Mouse (Mus musculus): ENCODE data around the gene Otud3. TPM values are rescaled to one million over a fixed set of nuclear protein-coding genes. Genes with fewer than 3 reads are reported as not detected.
"Not testable (repeated sequence)": the region's sequence is repeated elsewhere in the genome, so short reads cannot be mapped to it uniquely, and the experiment has no call there.

The Otud3 gene
- polyA plus RNA-seq, 1 experiment = 3.6 TPM

DNA sequence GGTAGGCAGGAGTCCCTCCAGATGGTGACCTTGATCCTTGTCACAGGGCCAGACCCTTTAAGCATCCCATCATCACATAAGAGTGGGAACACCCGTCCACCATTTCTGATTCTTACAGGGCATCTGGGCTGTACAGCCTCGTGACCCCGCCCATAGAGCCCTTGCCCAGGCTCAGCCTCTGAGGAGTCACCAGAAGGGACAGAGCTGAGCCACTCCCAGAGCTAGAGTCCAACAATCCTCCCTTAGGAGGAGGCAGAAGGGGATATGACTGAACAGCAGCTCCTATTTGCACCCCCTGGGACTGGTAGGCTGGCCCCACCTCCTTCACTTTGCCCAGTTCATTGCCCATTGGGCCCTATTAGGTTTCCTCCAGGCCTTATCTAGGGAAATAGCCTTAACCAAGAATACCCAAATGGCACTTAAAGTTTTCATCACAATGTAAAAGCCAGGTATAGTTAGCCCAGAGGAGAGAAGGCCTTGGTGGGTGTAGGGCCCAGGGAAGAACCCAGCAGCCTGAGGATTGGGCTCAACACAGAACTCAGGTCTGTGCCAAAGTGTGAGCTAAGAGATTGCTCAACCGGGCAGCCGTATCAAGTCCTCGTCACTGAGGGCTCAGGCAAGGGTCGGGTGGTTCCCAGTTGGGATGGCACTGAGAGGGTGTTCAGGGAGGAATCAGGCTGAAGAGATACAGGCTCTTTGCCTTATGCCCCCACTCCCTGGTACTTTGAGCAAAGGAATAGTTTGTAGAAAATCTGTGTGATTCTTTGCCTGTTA, 32.7 kb downstream of the Otud3 start:
- H3K27ac ChIP-seq (ENCODE audit: insufficient read depth, low read length) = no peak overlapping the region
- no peak for DNase-seq (ENCODE audit: low read depth in 1 of 2, low spot score in 2 of 2)
- H3K27me3 ChIP-seq (ENCODE audit: control insufficient read depth, insufficient read depth, low read length) = no peaks in the 10 kb centered on the region; the same call in 1 of the 2 replicates
- TF ChIP-seq CTCF (IDR thresholded peaks at IDR 0.05; ENCODE audit: extremely low read depth, insufficient read depth, insufficient read length, insufficient replicate concordance) = no peak
- TF ChIP-seq POLR2A (IDR thresholded peaks at IDR 0.05; ENCODE audit: low read depth, low read length) = no peak
- H3K4me3 ChIP-seq (ENCODE audit: extremely low read depth, insufficient read depth, insufficient read length) = no peak overlapping the region
- H3K4me1 ChIP-seq (ENCODE audit: control insufficient read depth, insufficient read depth, insufficient read length) = no peaks in the 10 kb centered on the region
- 80% methylated on average over 7 of the region's 7 CpGs for WGBS
- no peaks in the 10 kb centered on the region for H3K36me3 ChIP-seq (ENCODE audit: control insufficient read depth, insufficient read depth, low read length)

DNA sequence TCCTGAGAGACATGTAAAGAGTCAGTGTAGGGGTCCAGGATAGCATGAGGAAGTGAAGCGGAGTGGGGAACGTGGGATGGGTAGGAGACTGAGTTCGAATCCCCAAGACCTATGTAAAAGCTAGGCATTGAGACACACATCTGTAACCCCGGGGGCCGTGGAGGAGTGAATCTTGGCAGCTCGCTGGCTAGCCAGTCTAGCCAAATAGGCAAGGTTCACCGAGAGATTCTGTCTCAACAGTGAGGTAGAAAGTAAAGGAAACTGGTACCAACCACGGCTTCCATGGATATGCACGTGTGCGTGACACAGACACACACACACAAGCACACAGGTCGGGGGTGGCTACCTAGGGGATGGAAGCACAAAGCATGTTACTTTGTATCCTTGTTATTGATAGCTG, 33.9 kb downstream of the Otud3 start:
- Histone ChIP-seq H3K4me1 (ENCODE audit: control insufficient read depth, insufficient read depth, insufficient read length) (no peaks in the 10 kb centered on the region), H3K36me3 (ENCODE audit: control insufficient read depth, insufficient read depth, low read length) (no peaks in the 10 kb centered on the region), H3K27me3 (ENCODE audit: control insufficient read depth, insufficient read depth, low read length) (no peaks in the 10 kb centered on the region; the same call in 1 of the 2 replicates), H3K4me3 (ENCODE audit: extremely low read depth, insufficient read depth, insufficient read length) (no peak overlapping the region), H3K27ac (ENCODE audit: insufficient read depth, low read length) (no peak overlapping the region)
- DNase-seq (ENCODE audit: low read depth in 1 of 2, low spot score in 2 of 2) = no peak
- TF ChIP-seq CTCF (IDR thresholded peaks at IDR 0.05; ENCODE audit: extremely low read depth, insufficient read depth, insufficient read length, insufficient replicate concordance) = no peak
- no peak for TF ChIP-seq POLR2A (IDR thresholded peaks at IDR 0.05; ENCODE audit: low read depth, low read length)
- WGBS = 81% methylated on average over 11 of the region's 11 CpGs

DNA sequence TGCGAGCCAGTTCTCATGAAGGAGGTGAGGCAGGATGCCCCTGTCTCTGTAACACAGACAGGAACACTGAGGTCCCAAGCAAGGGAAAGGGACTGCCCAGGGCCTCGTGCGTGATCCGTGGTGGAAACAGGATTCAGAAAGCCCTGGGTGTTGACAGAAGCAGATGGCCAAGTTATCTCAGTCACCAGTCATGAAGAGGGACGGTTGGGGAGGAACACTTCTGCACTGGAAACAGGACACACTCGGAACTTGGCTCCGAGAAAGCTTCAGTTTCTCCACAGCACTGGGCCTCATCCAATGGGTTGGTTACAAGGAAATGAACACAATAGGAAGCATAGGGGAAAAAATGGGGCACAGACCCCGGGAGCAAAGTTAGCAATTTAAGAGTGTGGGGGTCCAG, 35.0 kb downstream of the Otud3 start:
- H3K4me1 ChIP-seq (ENCODE audit: control insufficient read depth, insufficient read depth, insufficient read length) = no peaks in the 10 kb centered on the region
- no peaks in the 10 kb centered on the region; the same call in 1 of the 2 replicates for H3K27me3 ChIP-seq (ENCODE audit: control insufficient read depth, insufficient read depth, low read length)
- no peaks in the 10 kb centered on the region for H3K36me3 ChIP-seq (ENCODE audit: control insufficient read depth, insufficient read depth, low read length)
- no peak overlapping the region for H3K27ac ChIP-seq (ENCODE audit: insufficient read depth, low read length)
- H3K4me3 ChIP-seq (ENCODE audit: extremely low read depth, insufficient read depth, insufficient read length) = no peak overlapping the region
- DNase-seq (ENCODE audit: low read depth in 1 of 2, low spot score in 2 of 2) = no peak
- WGBS = 57% methylated on average over 8 of the region's 8 CpGs
- TF ChIP-seq POLR2A (IDR thresholded peaks at IDR 0.05; ENCODE audit: low read depth, low read length) = no peak
- TF ChIP-seq CTCF (IDR thresholded peaks at IDR 0.05; ENCODE audit: extremely low read depth, insufficient read depth, insufficient read length, insufficient replicate concordance) = no peak

DNA sequence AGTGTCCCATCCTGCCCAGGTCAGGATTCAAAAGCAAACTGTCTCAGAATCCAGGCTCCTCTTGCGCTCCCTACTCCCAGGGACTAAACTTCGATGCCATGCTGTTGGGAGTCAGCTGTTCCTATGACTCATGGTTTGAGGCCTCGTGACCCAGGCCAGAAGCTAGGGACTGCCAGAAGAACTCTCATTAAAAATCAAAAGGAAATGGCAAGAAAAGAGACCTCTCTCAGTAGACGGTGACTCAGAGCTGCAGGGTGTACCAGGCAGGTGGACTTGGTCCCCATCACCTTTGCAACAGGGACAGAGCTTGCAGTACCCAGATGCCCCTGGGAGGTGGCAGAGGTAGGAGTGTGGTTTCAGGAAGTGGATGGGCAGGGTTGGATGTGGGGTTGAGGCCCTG, 36.0 kb downstream of the Otud3 start, which contains the start of gene Pla2g2e:
Gene Pla2g2e (plus strand): TSS at position 212 of the 400 bp plus-strand sequence.
- 50% methylated on average over 4 of the region's 4 CpGs for WGBS
- Histone ChIP-seq H3K4me1 (ENCODE audit: control insufficient read depth, insufficient read depth, insufficient read length) (no peaks in the 10 kb centered on the region), H3K4me3 (ENCODE audit: extremely low read depth, insufficient read depth, insufficient read length) (no peak within 1 kb of the TSS), H3K27ac (ENCODE audit: insufficient read depth, low read length) (no peak within 1 kb of the TSS), H3K27me3 (ENCODE audit: control insufficient read depth, insufficient read depth, low read length) (no peaks in the 10 kb centered on the region; the same call in 1 of the 2 replicates), H3K36me3 (ENCODE audit: control insufficient read depth, insufficient read depth, low read length) (no peaks in the 10 kb centered on the region)
- no peak for DNase-seq (ENCODE audit: low read depth in 1 of 2, low spot score in 2 of 2)
- no peak for TF ChIP-seq POLR2A (IDR thresholded peaks at IDR 0.05; ENCODE audit: low read depth, low read length)
- TF ChIP-seq CTCF (IDR thresholded peaks at IDR 0.05; ENCODE audit: extremely low read depth, insufficient read depth, insufficient read length, insufficient replicate concordance) = no peak

DNA sequence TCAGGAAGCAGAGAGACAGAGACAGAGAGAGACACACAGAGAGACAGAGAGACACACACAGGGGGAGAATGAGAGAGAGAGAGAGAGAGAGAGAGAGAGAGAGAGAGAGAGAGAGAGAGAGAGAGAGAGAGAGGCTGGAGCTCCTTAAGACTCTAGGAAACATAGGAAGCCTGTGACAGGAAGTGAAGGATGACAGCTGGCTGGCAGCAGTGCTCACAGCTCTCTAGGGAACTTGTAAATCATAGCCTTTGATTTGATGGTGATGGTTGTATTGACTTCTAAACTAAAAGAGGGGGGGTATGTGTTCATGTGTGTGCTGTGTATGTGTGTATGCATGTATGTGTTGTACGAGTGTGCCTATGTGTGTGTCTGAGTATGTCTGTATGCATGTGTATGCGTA, 37.8 kb downstream of the Otud3 start:
- no peak overlapping the region for H3K27ac ChIP-seq (ENCODE audit: insufficient read depth, low read length)
- no peak overlapping the region for H3K4me3 ChIP-seq (ENCODE audit: extremely low read depth, insufficient read depth, insufficient read length)
- 89% methylated on average over 2 of the region's 2 CpGs for WGBS
- TF ChIP-seq CTCF (IDR thresholded peaks at IDR 0.05; ENCODE audit: extremely low read depth, insufficient read depth, insufficient read length, insufficient replicate concordance) = no peak
- no peak for TF ChIP-seq POLR2A (IDR thresholded peaks at IDR 0.05; ENCODE audit: low read depth, low read length)
- H3K4me1 ChIP-seq (ENCODE audit: control insufficient read depth, insufficient read depth, insufficient read length) = no peaks in the 10 kb centered on the region
- H3K36me3 ChIP-seq (ENCODE audit: control insufficient read depth, insufficient read depth, low read length) = no peaks in the 10 kb centered on the region
- no peak for DNase-seq (ENCODE audit: low read depth in 1 of 2, low spot score in 2 of 2)
- no peaks in the 10 kb centered on the region for H3K27me3 ChIP-seq (ENCODE audit: control insufficient read depth, insufficient read depth, low read length)

DNA sequence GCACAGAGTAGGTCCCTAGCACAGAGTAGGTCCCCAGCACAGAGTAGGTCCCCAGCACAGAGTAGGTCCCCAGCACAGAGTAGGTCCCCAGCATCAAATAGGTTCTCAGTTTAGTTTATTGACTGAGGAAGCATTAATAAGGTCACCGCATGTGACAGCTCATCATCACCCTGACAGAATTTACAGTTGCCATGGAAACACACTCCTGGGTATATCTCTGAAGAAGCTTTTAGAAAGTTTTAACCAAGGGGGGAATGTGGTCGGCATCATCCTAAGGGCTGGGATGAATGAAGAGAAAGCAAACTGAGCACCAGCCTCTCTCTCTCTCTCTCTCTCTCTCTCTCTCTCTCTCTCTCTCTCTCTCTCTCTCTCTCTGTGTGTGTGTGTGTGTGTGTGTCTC, 38.5 kb downstream of the Otud3 start:
- not testable (repeated sequence) for H3K27me3 ChIP-seq (ENCODE audit: control insufficient read depth, insufficient read depth, low read length); DNase-seq (ENCODE audit: low read depth in 1 of 2, low spot score in 2 of 2); H3K4me1 ChIP-seq (ENCODE audit: control insufficient read depth, insufficient read depth, insufficient read length); H3K4me3 ChIP-seq (ENCODE audit: extremely low read depth, insufficient read depth, insufficient read length); H3K36me3 ChIP-seq (ENCODE audit: control insufficient read depth, insufficient read depth, low read length); H3K27ac ChIP-seq (ENCODE audit: insufficient read depth, low read length)
- 81% methylated on average over 2 of the region's 2 CpGs for WGBS

DNA sequence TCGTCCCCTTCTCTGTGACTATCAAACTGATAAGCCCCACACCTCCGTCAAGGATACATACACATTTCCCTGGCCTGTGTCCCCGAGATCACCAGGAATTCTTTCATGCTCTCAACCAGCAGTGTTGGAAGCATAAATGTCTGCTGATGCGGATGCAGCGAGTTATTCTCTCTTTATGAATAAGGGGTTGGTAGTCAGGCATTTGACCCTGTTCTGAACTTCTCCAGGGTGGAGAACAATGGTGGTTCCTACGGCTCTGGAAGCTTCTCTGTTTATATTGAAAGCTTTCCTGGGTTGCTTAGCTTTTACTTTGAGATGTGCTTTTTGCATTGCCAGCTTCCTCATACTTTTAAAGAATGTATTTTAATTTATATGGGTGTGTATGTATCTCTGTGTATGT, 39.9 kb downstream of the Otud3 start, which contains the start of gene Gm13030:
Gene Gm13030 (minus strand): TSS at position 101 of the 400 bp plus-strand sequence.
- H3K27me3 ChIP-seq (ENCODE audit: control insufficient read depth, insufficient read depth, low read length) = no peaks in the 10 kb centered on the region
- WGBS = 88% methylated on average over 6 of the region's 6 CpGs
- H3K36me3 ChIP-seq (ENCODE audit: control insufficient read depth, insufficient read depth, low read length) = no peaks in the 10 kb centered on the region
- no peak for DNase-seq (ENCODE audit: low read depth in 1 of 2, low spot score in 2 of 2)
- H3K27ac ChIP-seq (ENCODE audit: insufficient read depth, low read length) = no peak within 1 kb of the TSS
- no peak within 1 kb of the TSS for H3K4me3 ChIP-seq (ENCODE audit: extremely low read depth, insufficient read depth, insufficient read length)
- no peaks in the 10 kb centered on the region for H3K4me1 ChIP-seq (ENCODE audit: control insufficient read depth, insufficient read depth, insufficient read length)
- no peak for TF ChIP-seq CTCF (IDR thresholded peaks at IDR 0.05; ENCODE audit: extremely low read depth, insufficient read depth, insufficient read length, insufficient replicate concordance)
- no peak for TF ChIP-seq POLR2A (IDR thresholded peaks at IDR 0.05; ENCODE audit: low read depth, low read length)
